Mouse (Mus musculus): ENCODE results near the gene Cmss1. TPM values are rescaled to one million over a fixed set of nuclear protein-coding genes. Genes with fewer than 3 reads are reported as not detected.
A peak's percentile ranks its signal among the peaks of the same experiment; 100 is the strongest.
"Not testable (repeated sequence)": the region's sequence is repeated elsewhere in the genome, so short reads cannot be mapped to it uniquely, and the experiment has no call there.

Gene Cmss1
- total RNA-seq, 1 experiment from 2014 or later = 80.5 TPM

DNA sequence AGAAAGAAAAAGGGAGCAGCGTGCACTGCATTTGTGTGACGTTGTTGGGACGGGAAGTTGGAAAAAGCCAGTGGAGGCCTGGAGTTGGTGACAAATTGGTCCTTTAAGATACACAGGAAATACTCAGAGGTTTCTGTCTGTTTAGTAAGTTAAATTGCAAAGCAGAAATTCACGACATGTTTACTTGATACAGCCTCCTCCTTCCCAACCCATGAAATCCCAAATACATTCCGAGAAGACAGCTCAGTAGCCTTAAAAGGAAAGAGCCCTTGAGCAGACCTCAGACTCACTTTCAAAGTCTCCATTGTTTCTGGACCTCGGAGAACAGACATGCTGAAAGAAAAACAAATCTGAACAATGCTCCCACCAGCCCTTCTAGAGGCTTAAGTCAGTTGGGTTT is 205.0 kb downstream of the Cmss1 start:
- no peak for ATAC-seq (replicated peaks; ENCODE audit: low read depth, poor library complexity, severe bottlenecking)

DNA sequence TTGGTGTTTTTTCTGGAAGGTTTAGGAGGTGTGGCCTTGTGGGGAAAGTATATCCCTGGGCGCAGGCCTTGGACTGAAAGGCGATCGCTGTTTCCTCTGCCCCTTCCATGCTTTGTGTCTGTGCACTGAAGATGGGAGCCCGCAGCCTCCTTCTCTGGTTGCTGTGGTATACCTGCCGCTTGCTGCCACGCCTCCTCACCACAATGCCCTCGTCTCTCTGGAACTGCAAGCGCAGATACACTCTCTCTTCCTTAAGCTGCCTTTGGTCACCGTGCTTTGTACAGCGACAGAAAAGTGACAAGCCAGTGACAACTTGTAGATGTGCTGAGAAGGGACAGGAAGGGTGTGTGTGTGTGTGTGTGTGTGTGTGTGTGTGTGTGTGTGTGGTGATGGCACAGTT is 207.1 kb downstream of the Cmss1 start:
- no peak for ATAC-seq (replicated peaks; ENCODE audit: low read depth, poor library complexity, severe bottlenecking)

DNA sequence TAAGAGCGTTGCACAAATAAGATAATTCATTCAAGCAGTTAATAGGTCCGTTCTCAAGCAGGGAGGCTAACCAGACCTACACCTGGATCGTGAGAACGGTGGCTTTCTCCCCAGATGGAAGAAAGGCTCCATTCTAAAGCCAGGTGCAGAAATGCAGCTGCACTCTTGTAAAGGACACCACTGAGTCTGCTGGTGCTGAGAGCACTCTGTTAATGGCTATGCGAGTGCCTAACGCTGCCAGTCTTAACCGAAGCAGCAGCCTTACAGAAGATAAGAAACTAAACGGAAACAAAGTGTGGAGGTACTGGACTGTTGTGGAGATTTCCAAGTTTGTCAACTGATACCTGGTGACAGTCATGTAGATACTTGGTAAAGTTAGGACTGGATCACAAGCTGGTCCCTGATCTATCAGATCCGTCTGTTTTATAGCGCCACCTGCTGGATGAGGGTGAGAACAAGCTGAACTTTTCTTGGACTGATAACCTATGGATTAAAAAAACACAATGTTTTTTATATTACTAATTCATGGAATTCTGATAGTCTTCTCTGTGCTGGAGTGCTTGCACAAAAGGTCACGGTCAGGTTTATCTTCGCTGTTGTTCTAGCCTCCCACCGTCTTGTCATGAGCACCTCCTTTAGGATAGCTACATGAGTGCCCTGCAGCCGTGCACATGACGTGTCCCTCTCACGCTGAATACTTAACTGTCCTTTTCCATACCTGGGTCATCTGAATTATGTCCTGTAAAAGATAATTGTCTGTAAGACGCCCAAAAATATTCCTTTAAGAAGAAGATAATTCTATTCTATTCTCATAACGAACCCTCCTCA is 208.1 kb downstream of the Cmss1 start:
- ATAC-seq (replicated peaks; ENCODE audit: low read depth, poor library complexity, severe bottlenecking) = peak; percentile 61

DNA sequence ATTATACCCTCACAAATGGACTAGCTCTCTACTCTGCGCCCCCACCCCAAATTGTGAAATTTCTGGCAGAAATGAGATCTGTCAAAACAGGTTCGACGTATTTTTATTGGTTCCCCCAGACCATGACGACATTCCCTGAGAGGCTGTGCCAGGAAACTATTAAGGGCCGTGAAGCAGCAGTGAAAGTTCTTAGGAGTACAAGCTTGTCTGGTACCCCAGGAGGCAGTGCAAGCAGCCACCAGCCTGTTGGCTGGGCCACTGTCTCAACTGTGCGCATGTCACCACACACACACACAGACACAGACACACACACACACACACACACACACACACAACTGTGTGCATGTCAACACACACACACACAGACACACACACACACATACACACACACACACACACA is 208.8 kb downstream of the Cmss1 start:
- no peak for ATAC-seq (replicated peaks; ENCODE audit: low read depth, poor library complexity, severe bottlenecking)

DNA sequence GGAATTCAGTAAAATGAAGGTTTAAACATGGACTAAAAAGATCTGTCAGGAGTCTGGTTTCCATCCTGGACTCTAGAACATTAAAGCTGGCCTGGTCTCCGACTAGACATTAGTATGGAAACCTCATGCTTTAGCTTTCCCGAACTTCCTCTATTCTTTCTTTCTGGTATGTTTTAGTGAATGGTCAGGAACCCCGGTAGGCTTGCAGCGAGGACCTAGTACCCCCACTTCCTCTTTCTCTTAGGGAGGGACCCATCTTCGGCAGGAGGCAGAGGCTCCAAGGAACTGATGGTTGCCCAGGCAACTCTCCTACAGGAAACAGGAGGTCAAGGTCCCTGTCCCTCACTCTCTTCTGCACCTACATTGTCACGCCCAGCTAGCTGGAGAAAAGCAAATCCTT is 210.4 kb downstream of the Cmss1 start:
- peak; percentile 59 for ATAC-seq (replicated peaks; ENCODE audit: low read depth, poor library complexity, severe bottlenecking)

DNA sequence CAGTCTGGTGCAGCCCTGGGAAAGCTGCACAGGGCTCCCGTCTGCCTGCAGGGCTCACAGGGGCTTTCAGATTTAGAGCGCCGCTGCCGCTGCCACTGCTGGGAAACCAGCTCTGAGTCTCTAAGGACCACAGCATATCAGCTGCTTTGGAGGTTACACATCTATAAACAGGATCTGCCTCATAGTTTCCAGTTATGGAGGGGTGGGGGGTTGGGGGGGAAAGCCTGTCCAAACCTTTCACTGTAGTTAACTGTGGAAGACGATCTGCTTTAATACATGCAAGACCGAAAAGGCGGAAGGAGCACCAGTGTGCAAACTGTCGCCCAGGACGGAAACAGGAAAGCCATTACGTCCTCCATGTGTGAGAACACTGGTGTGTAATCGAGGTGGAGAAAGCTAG is 213.5 kb downstream of the Cmss1 start:
- ATAC-seq (replicated peaks; ENCODE audit: low read depth, poor library complexity, severe bottlenecking) = no peak

DNA sequence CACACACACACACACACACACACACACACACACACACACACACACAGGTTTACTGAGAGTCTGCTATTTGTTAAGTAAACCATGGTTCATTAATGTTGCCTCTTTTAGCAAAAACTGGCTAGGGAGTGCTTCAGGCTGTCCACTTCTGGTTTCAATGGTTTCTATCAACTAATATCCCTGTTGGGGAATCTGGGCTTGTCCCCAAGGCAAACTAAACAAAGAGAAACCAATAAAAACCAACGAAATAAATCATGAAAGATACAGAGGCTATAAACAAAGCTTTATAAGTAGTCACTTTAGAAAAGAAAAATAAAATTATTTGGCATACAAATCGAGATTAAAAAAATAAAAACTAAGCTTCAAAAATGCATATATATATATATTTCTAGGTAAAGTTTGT is 214.2 kb downstream of the Cmss1 start:
- ATAC-seq (replicated peaks; ENCODE audit: low read depth, poor library complexity, severe bottlenecking) = no peak

DNA sequence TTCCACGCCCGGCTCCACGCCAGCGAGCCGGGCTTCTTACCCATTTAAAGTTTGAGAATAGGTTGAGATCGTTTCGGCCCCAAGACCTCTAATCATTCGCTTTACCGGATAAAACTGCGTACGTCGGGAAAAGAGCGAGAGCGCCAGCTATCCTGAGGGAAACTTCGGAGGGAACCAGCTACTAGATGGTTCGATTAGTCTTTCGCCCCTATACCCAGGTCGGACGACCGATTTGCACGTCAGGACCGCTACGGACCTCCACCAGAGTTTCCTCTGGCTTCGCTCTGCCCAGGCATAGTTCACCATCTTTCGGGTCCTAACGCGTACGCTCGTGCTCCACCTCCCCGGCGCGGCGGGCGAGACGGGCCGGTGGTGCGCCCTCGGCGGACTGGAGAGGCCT is 215.5 kb downstream of the Cmss1 start:
- ATAC-seq (replicated peaks; ENCODE audit: low read depth, poor library complexity, severe bottlenecking) = not testable (repeated sequence)

DNA sequence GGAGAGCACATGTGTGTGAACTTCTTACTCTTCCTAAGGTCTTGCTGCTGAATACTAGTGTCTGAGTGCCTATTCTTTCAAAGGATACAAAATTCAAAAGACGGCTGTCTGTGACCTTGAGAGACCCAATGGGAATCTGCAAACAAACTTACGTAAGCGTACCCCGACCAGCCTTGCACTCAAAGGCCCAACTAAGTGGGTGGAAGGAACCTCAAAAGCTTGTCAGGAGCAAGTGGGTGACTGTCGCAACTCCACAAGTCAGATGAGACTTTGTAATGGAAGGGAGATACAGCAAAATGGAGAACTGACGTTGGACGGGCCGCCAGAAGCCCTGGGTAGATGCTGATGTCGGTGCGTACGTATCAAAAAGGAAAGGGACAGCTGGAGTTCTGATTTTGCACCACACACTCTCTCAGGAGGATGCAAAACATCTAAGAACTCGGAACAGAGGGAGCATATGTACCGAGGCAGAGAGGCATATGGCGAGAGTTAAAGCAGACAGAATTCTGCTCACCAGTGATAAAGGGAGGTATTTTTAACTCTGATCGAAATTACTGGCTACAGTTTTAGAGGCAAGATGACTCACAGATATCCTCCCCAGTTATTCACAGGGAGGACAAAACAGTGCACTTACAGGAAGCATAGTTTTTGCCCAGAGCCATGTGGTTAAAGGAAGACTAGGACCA is 217.0 kb downstream of the Cmss1 start:
- no peak for ATAC-seq (replicated peaks; ENCODE audit: low read depth, poor library complexity, severe bottlenecking)

DNA sequence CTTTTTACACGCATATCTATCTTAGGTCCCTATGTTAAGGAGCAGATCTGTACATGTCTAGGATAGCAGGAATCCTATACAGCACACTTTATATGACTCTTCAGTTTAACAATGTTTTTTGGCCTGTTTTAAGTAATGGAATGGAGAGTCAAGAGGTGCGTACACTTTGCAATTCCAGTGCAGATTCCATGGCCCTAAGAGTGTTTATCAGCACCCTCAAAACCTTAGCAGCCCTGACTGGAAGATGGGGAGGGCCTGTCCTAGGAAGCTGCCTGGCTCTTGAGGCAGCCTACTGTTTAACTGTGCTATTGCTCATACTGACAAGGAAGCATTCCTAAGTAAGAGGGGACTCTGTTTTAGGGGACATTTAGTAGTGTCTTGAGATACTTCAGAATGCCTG is 222.4 kb downstream of the Cmss1 start:
- ATAC-seq (replicated peaks; ENCODE audit: low read depth, poor library complexity, severe bottlenecking) = no peak

DNA sequence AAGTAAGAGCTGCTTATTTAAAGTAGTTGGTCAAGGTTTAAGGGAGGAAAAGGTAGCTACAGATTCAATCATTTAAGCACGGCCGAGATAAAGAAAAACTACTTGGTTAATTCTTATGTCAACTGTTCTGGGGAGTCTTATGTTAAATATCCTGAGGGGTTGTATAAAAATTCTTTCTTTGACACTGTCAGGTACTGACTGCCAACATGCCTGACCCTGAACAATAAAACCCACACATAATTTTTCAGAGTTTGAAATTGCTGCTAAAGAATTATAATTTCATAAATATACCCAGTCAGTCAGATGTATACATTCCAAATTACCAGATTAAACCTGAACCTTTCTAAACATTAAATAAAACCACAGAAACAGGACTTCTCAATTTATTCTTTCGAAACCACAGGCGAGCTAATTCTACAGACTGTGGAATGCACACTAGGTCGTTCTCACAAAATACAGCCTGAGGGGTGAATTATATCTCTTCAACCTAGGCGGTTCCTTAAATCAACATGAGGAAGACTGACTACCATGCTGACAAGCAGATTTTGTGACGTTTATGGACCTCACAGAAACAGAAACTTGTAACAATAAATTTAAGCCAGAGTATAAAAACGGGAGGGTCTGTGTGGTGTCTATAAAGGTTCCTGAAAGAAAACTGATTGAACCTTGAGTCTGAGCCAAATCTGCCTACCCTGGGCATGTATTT is 223.2 kb downstream of the Cmss1 start:
- no peak for ATAC-seq (replicated peaks; ENCODE audit: low read depth, poor library complexity, severe bottlenecking)

DNA sequence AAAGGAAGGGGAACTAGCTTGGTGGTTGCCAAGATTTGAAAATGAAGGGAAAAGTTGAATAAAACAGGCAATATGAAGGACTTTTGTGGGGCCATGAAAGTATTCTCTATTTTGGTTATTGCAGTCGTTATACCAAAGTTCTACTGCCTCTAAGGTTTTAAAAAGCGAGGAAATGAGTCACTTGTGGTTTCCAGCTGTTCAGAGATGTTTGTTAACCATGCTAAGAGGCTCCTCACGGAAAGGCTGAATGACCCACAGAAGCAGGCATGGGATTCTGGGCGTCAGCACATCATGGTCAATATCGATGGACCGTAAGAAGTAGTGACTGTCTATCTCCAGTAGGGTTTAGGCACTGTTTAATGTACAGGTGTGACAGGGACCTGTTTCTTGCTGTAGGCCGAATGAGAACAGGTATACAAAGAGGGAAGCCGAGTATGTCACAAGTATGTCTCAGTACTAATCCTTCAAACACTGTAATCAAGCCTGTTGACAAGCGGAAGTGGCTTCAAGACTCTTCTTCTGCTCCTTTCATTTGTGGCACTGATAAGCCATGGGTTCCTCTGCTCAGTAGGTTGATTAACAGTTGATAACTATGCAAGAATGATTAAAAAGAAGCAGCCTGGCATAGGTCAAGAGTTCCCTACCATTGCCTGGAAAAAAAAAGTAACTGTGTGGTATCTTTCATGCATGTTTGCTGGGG is 227.9 kb downstream of the Cmss1 start:
- ATAC-seq (replicated peaks; ENCODE audit: low read depth, poor library complexity, severe bottlenecking) = no peak

DNA sequence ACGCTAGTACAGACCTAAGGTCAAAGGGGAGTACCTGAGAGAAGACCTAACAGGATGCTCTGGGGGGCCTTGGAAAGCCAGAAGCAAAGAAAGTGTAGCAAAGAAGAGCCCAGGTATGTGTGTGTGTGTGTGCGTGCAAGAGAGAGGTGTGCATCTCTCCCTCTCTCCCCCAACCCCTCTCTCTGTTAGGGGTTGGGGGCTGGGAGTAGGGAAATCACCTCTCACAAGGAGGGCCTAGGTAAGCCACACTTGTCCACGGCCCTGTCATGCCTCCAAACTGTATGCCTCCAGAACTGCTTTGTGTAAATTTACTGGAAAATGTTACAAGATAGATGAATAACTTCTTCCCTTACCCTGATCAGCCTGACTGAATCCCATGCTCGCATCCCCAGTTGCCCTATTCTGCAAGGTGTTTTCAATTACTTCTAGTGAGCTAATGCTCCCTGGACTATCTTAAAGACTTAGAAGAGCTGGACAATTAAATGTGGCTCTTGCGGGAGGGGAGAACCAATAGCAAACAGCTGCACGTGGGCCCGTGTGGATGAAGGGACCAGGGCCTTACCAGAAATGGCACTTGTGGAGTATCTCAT is 231.3 kb downstream of the Cmss1 start:
- no peak for ATAC-seq (replicated peaks; ENCODE audit: low read depth, poor library complexity, severe bottlenecking)

DNA sequence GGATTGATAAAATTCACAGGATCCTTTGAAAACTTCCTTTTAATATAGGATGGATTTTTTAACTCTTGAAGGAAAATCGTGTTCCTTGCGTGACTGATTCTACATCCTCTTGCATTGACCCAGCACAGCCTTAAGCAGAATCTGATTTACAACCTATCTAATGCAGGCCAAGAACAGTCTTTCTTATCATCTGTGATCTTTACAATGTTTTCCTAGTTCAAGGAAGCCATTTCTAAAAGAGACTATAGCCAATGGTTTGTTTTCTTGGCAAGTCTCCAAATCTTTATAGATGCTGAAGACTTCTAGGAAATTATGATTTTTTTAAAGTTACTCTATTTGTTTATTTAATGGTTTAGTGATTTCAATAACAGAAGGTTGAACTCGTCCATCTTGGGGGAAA is 234.5 kb downstream of the Cmss1 start:
- no peak for ATAC-seq (replicated peaks; ENCODE audit: low read depth, poor library complexity, severe bottlenecking)

DNA sequence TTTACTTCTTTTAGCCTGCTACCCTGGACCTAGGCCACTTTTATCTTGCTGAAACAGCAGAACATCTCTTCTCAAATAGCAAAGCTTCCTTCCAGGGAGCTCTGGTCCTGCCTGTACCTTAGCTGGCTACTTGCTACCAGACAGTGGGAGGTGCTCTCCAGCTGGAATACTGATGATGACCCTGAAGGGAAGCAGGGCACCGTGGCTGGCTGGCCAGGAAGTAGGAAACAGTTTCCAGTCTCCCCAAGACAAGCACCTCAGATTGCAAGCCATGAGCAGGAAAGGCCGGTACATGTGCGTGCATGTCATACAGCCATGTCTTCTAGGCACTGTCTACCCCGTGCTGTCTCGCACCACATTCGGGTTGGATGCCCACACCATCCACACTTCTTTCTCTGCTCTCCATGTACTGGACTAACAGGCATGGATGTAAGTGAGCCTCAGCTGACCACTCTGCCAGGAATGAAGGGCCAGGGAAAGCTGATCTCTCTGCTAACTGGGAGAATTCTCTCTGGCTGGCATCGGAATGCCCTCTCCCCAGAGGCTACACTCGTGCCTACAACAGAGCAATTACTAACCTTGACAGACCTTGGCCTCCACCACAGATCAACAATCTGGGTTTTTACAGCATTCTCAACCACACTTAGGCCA is 236.7 kb downstream of the Cmss1 start:
- ATAC-seq (replicated peaks; ENCODE audit: low read depth, poor library complexity, severe bottlenecking) = no peak

DNA sequence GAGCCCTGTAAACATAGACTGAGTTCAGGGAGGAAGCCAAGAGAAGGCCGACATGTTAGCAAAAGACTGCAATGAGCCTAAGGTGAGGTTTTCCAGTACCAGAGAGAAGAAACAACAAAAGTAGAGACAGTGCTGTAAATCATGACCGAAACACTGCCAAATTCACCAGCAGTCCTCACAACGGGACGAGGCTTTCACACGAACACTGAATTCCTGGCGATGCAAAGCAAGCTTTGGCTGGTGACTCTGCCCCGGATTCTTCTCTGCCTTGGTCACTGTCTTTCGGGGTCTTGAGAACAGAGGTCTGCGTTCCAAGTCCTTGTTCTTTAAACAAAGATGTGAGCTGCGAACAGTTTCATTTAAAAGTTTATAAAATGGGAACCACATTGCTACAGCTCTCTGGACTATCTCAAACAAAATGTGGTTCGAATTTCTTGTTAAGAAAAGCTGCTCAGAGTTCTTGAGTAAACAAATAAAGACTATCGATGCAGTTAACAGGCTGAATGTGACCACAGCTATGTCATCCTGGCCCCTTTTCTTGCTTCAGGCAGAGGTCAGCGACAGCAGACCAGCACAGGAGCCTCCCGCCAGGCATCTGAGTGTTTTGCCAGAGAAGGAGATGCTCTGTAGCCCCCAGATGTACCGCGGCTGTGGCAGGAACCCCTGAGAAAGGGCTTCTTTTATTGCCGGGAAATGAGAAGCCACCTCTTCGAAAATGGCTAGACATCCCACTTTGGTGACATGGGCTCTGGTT is 239.5 kb downstream of the Cmss1 start:
- no peak for ATAC-seq (replicated peaks; ENCODE audit: low read depth, poor library complexity, severe bottlenecking)

DNA sequence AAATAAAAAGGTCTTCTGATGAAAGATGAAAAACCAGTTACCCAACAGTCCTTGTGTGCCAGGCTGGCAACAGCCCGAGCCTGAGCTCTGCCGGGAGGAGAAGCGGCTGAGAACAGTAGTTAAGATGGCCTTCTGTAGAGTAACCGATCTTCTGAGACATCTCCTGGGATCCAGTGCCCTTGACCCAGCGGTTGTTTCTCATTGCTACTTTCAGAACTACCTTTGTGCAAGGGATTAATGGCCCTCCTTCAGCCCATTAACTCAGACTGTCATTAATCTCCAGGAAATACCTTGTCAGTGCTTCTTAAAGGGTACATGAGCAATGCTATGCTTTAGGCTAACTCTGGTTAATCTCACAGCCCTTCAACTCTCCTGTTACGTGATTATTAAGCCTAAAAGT is 240.5 kb downstream of the Cmss1 start:
- ATAC-seq (replicated peaks; ENCODE audit: low read depth, poor library complexity, severe bottlenecking) = no peak

DNA sequence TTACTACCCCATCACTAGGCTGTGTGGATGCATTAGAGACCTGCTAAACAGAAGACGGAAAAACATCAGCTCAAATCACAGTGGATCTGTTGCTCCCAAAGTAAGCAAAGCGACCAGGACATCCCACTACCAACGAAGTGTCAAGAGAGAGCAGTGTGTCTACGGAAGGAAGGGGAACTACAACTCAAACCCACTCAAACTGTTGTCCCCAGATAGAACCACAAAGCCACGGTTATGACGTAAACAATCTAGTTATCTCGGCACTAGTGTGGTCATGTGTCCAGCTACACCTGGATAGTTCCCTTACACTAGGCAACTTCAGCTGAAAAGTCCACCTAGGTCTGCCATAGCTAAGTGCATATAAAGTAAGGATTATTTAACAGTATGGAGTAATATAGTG is 242.2 kb downstream of the Cmss1 start:
- ATAC-seq (replicated peaks; ENCODE audit: low read depth, poor library complexity, severe bottlenecking) = peak; percentile 77
